Mouse (Mus musculus) intestine, postnatal 0 days (tissue): Measurements from ENCODE around the gene Dock2. TPM values are rescaled to one million over a fixed set of nuclear protein-coding genes. Genes with fewer than 3 reads are reported as not detected.
"Not testable (repeated sequence)": the region's sequence is repeated elsewhere in the genome, so short reads cannot be mapped to it uniquely, and the experiment has no call there.

Experiments
- ATAC-seq: fragments of 200-750 bp; cut with Nextera tagmentation; 2 replicates; pipeline ENCODE4 v1.8.0; 2017; ENCODE audit warnings: mild to moderate bottlenecking, moderate TSS enrichment, moderate library complexity
- H3K27ac ChIP-seq: fragments of 300-500 bp; sonication (generic); 2 replicates; pipeline ENCODE4 v1.5.1; 2014; ENCODE audit warnings: mild to moderate bottlenecking, low read depth, low read length, moderate library complexity
- H3K27me3 ChIP-seq: fragments of 300-500 bp; sonication (generic); replicated peaks from 2 replicates; pipeline ENCODE4 v1.6.1; 2014; ENCODE audit warnings: low read length, mixed read lengths; ENCODE audit not compliant: control insufficient read depth, insufficient read depth
- H3K36me3 ChIP-seq: fragments of 300-500 bp; sonication (generic); 2 replicates; pipeline ENCODE4 v1.6.1; 2014; ENCODE audit warnings: mild to moderate bottlenecking, moderate library complexity; ENCODE audit not compliant: control insufficient read depth, insufficient read depth
- H3K4me1 ChIP-seq: fragments of 300-500 bp; sonication (generic); replicated peaks from 2 replicates; pipeline ENCODE4 v1.6.1; 2014; ENCODE audit warnings: antibody characterized with exemption, low read length, mixed read lengths; ENCODE audit not compliant: control insufficient read depth, insufficient read depth
- H3K4me2 ChIP-seq: fragments of 300-500 bp; sonication (generic); replicated peaks from 2 replicates; pipeline ENCODE4 v1.6.1; 2014; ENCODE audit warnings: low read depth, mild to moderate bottlenecking, moderate library complexity
- H3K4me3 ChIP-seq: fragments of 300-500 bp; sonication (generic); 2 replicates; pipeline ENCODE4 v1.5.1; 2014; ENCODE audit warnings: low read depth, low read length
- H3K9ac ChIP-seq: fragments of 300-500 bp; sonication (generic); 2 replicates; pipeline ENCODE4 v1.6.1; 2014; ENCODE audit warnings: mild to moderate bottlenecking, low read depth, low read length
- H3K9me3 ChIP-seq: fragments of 300-500 bp; sonication (generic); 2 replicates; pipeline ENCODE4 v1.6.1; 2016; ENCODE audit warnings: mixed run types; ENCODE audit not compliant: control insufficient read depth
- CTCF ChIP-seq: sonication (generic); IDR thresholded peaks from 2 replicates; pipeline ENCODE4 v1.5.1; 2016; ENCODE audit warnings: low read depth, mild to moderate bottlenecking, control low read depth, antibody characterized with exemption, moderate library complexity
- WGBS: fragments of 180-500 bp; shearing (Covaris S2); extraction: QIAGEN DNeasy Blood & Tissue Kit; methylation state at CpG from one replicate; pipeline ENCODE4 v1.1.7; 2014; 5-methylcytosine and 5-hydroxymethylcytosine counted together
- polyA plus RNA-seq: library from polyadenylated mRNA; unstranded; fragments of >200 nt; fragmentation: Nextera tagmentation; extraction: Ambion mirVana; gene quantifications from 2 replicates; pipeline ENCODE4 v1.2.1, GENCODE M21; 2015

Gene Dock2
- 0.48 and 0.60 TPM in 2 replicates for polyA plus RNA-seq

DNA sequence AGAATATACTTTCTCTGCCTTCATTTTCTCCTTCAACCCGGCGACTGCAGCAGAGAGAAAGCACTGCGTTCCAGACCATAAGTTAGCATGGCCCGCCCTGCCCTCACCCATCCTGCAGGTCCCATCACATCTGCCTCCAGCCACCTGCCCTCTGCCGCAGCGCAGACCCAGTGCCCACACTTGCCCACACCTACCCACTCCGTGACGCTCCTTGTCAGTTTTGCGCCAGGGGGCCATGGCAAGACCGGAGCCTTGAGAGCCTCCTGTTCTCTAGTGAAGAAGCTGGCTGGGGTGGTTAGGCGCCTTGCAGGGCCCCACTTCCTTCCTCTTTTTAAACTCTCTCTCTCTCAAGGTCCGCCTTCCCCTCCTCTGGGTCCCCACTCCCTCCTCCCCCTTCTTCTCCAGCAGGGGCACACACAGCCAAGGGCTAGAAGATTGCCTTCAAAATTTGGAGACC, at the start of gene Dock2:
Gene Dock2 (minus strand): TSS at position 306 of the 457 bp plus-strand sequence.
- H3K9ac ChIP-seq = no peak within 1 kb of the TSS
- 80% methylated on average over 12 of the region's 12 CpGs for WGBS
- no peaks in the 10 kb centered on the region for H3K27me3 ChIP-seq
- no peaks in the 10 kb centered on the region for H3K9me3 ChIP-seq
- H3K4me1 ChIP-seq = no peaks in the 10 kb centered on the region
- no peak for ATAC-seq
- H3K4me2 ChIP-seq = no peak within 1 kb of the TSS
- H3K36me3 ChIP-seq = no peaks in the 10 kb centered on the region
- TF ChIP-seq CTCF = no peak
- H3K4me3 ChIP-seq = no peak within 1 kb of the TSS
- no peak within 1 kb of the TSS for H3K27ac ChIP-seq

- H3K4me2 ChIP-seq = peak overlapping the region; percentile 84
- H3K9me3 ChIP-seq = no peaks in the 10 kb centered on the region
- H3K27me3 ChIP-seq = no peaks in the 10 kb centered on the region
- ATAC-seq = no peak
- H3K9ac ChIP-seq = peak overlapping the region; percentile 72; the same call in 1 of the 2 replicates
- 10% methylated on average over 4 of the region's 5 CpGs for WGBS
- H3K36me3 ChIP-seq = peaks cover 9% of the 10 kb centered on the region; the same call in 1 of the 2 replicates
- no peak for TF ChIP-seq CTCF
- H3K4me3 ChIP-seq = peak overlapping the region; percentile 58
- 0 out of 2 replicates have a peak, but pooled peaks cover 3% of the 10 kb centered on the region for H3K4me1 ChIP-seq
- no peak overlapping the region for H3K27ac ChIP-seq
Observed at GRCm38 (mm10) chr11:34832678-34833077, 49.0 kb upstream of the Dock2 start.

- 0 out of 2 replicates have a peak, but pooled peaks cover 3% of the 10 kb centered on the region for H3K4me1 ChIP-seq
- peaks cover 21% of the 10 kb centered on the region for H3K36me3 ChIP-seq
- no peak overlapping the region for H3K4me2 ChIP-seq
- H3K9me3 ChIP-seq = no peaks in the 10 kb centered on the region
- TF ChIP-seq CTCF = no peak
- no peak overlapping the region for H3K4me3 ChIP-seq
- 92% methylated on average over 3 of the region's 3 CpGs for WGBS
- ATAC-seq = no peak
- H3K27ac ChIP-seq = no peak overlapping the region
- H3K27me3 ChIP-seq = no peaks in the 10 kb centered on the region
- H3K9ac ChIP-seq = no peak overlapping the region
Observed at GRCm38 (mm10) chr11:34827803-34828202, 44.1 kb upstream of the Dock2 start.

GRCm38 (mm10) chr11:34826940-34827339, 43.2 kb upstream of the Dock2 start:
- peaks cover 26% of the 10 kb centered on the region for H3K36me3 ChIP-seq
- H3K4me2 ChIP-seq = no peak overlapping the region
- TF ChIP-seq CTCF = no peak
- no peaks in the 10 kb centered on the region for H3K4me1 ChIP-seq
- 83% methylated on average over 2 of the region's 2 CpGs for WGBS
- H3K27ac ChIP-seq = no peak overlapping the region
- no peak overlapping the region for H3K9ac ChIP-seq
- no peak overlapping the region for H3K4me3 ChIP-seq
- ATAC-seq = no peak
- no peaks in the 10 kb centered on the region for H3K27me3 ChIP-seq
- H3K9me3 ChIP-seq = no peaks in the 10 kb centered on the region

DNA sequence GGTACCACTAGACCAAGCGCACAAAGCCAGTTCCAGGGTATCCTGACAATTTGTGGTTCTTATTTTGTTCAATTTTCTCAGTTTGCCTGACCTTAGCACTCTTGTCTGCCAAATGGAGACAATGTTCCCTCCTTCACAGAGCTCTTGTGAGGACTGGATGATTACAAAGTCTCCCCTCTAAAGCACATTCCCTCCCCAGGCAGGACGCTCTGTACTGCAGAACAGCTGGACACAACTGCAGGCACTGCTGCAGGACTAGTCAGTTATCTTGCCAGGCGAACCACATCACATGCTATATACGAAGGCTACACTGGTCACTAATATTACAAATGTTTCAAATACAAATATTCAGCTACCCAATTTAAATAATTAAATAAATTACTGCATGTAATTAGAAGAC, 41.1 kb upstream of the Dock2 start:
- 85% methylated on average over 4 of the region's 4 CpGs for WGBS
- no peak for ATAC-seq

DNA sequence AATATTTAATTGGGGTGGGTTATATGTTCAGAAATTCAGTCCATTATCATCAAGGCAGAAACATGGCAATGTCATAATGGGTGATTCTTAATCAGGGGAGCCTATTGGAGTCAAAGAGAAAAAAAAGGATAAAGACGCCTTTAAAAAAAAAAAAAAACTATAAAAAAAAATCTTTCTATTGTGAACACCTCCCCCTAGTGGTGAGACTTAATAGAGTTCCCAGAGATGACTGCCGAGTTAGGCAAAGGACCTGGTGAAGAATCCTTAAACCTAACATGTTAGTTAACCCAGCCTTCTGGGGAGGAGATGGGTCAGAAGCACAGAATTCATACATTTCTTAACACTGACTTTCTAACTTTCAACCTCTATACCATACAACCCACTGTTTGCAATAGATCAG, 31.1 kb upstream of the Dock2 start:
- Histone ChIP-seq H3K27me3 (no peaks in the 10 kb centered on the region), H3K4me2 (no peak overlapping the region), H3K9ac (no peak overlapping the region), H3K27ac (no peak overlapping the region), H3K9me3 (no peaks in the 10 kb centered on the region), H3K4me1 (no peaks in the 10 kb centered on the region), H3K36me3 (peaks cover 36% of the 10 kb centered on the region), H3K4me3 (no peak overlapping the region)
- peak; percentile 62 for TF ChIP-seq CTCF
- 11% methylated on average over 2 of the region's 2 CpGs for WGBS
- ATAC-seq = no peak

More for the DNA sequence above, 41.1 kb upstream of the Dock2 start:
- Histone ChIP-seq H3K27ac (no peak overlapping the region), H3K4me2 (no peak overlapping the region), H3K9ac (no peak overlapping the region), H3K9me3 (no peaks in the 10 kb centered on the region), H3K4me1 (no peaks in the 10 kb centered on the region), H3K4me3 (no peak overlapping the region), H3K27me3 (no peaks in the 10 kb centered on the region), H3K36me3 (peaks cover 22% of the 10 kb centered on the region)
- TF ChIP-seq CTCF = no peak

DNA sequence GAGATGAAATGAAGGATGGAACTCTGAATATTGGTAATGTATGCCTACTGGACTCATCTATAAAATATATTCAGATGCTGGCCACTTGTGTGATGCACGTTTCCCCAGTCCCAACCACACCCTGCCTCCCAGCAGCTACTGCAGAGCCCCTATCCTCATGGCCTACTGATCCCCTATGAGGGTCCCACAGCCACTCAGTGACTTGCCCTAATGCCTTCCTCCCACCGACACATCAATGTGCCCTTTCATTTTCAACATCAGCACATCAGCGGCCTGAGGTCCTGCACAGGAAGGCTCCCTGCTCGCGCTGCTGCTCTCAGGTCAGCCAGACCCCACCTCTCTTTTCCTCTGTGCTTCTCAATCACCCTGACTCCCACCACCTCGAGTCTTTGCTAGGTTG, 30.6 kb upstream of the Dock2 start:
- no peak overlapping the region for H3K4me3 ChIP-seq
- H3K9ac ChIP-seq = no peak overlapping the region
- WGBS = 89% methylated on average over 6 of the region's 6 CpGs
- TF ChIP-seq CTCF = no peak
- H3K27me3 ChIP-seq = no peaks in the 10 kb centered on the region
- no peaks in the 10 kb centered on the region for H3K9me3 ChIP-seq
- ATAC-seq = no peak
- H3K36me3 ChIP-seq = peaks cover 36% of the 10 kb centered on the region
- no peaks in the 10 kb centered on the region for H3K4me1 ChIP-seq
- H3K27ac ChIP-seq = no peak overlapping the region
- H3K4me2 ChIP-seq = no peak overlapping the region

- WGBS = 76% methylated on average over 4 of the region's 4 CpGs
- not testable (repeated sequence) for H3K4me2 ChIP-seq, H3K27ac ChIP-seq, H3K4me1 ChIP-seq, H3K36me3 ChIP-seq, H3K9me3 ChIP-seq, H3K4me3 ChIP-seq, H3K27me3 ChIP-seq, ATAC-seq, H3K9ac ChIP-seq
Observed at GRCm38 (mm10) chr11:34805026-34805425, 21.3 kb upstream of the Dock2 start.

DNA sequence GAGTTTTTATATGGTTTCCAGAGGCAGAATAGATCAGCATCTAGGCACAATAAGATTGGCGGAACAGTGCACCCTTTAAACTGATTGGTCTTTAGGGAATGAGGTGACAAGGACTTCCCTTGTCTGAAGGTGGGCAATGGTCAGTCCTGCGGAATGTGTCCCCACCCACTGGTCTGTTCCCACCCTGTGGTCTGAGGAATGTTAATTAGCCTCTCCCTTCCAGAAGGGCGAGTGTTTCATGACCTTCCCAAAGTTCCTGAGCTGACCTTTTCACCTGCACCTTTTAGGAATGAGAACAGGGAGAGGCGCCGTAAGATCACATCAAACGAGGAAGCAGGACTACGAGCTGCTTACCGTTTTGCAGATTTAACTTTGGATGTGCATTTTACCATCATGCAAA, 14.4 kb upstream of the Dock2 start:
- not testable (repeated sequence) for ATAC-seq, H3K4me2 ChIP-seq, H3K4me3 ChIP-seq, H3K9ac ChIP-seq, H3K36me3 ChIP-seq, H3K9me3 ChIP-seq, H3K4me1 ChIP-seq, H3K27ac ChIP-seq, H3K27me3 ChIP-seq
- 52% methylated on average over 8 of the region's 8 CpGs for WGBS
